Mouse (Mus musculus): Measurements from ENCODE around the gene Stxbp1.
A peak's percentile ranks its signal among the peaks of the same experiment; 100 is the strongest.

Gene Stxbp1

DNA sequence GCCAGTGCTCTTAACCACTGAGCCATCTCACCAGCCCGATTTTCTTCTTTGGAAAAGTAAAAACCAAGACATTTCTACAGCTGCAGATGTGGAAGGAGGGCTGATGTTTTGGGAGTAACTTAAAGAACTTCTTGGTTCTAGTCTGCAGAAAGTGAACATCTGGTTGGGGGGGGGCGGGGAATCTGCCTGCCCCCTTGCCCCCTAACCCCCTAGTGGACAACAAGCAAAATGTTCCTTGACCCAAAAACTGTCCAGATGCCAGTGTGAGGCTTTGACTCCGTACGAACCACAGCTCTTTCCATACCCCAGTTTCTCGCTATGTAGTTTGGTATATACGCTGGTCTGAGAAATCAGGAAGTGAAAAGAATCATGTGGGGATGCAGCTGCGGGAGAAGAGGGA lies 96.8 kb downstream of the Stxbp1 start:
- no peak for DNase-seq

DNA sequence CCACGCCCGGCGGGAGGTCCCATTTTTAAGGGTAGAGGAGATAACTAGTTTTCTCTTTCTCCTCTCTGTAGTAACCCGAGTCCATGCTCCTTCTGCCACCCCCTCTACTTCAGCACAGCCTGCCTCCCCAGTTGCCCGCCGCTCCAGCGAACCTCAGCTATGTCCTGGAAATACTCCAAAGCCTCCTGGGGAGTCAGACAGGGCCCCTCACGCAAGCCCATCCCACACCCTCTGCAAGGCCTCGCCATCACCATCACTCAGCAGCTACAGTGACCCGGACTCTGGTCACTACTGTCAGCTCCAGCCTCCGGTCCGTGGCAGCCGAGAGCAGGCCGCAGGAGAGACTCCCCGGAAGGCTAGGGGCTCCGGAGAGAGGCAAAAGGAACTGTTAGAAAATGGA lies 98.0 kb downstream of the Stxbp1 start:
- no peak for DNase-seq

DNA sequence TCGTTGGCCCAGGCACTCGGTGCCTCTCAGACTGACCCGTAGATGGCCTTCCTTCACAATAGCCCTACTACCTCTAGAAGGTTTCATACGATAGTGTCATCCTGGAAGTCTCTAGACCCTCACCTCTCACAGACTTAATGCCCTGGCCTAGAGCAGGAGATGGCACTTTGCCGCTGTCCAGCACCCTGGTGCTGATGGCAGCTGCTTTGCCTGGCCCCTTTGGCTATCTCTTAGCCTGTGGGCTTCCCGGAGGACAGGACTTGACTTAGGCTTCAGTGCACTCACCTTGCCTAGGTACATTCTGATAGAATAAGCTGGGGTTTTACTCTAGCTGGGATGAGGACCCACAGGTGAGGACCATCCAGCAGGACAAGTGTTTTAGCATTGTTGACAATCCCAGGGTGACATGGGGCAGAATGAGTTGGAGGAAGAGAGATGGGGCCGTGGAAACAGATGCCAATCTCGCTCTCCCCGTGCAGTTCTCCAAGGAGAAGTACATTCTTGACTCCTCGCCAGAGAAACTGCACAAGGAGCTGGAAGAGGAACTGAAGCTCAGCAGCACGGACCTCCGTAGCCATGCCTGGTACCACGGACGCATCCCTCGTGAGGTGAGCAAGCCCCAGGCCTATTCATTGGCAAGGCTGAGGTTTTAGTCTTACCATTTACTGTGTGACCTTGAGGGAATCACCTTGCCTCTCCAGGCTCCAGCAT lies 102.6 kb downstream of the Stxbp1 start:
- DNase-seq, result no peak

DNA sequence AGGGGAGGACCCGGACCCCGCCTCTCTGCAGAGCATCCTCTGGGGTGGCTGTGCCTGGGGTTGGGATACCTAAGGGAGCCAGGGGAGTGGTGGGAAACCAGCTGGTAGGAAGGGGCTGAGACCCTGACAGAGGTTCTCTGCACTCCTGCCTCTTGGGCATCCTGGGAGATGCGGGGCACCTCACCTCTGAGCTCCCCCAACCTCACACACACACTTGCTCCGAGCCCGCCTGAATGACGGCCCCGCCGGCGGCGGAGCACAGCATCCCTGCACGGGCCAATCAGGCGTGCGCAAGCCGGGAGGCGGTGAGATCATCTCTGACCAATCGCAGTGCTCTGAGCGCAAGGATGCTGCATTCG lies 104.9 kb downstream of the Stxbp1 start:
- DNase-seq, result peak; percentile 90

DNA sequence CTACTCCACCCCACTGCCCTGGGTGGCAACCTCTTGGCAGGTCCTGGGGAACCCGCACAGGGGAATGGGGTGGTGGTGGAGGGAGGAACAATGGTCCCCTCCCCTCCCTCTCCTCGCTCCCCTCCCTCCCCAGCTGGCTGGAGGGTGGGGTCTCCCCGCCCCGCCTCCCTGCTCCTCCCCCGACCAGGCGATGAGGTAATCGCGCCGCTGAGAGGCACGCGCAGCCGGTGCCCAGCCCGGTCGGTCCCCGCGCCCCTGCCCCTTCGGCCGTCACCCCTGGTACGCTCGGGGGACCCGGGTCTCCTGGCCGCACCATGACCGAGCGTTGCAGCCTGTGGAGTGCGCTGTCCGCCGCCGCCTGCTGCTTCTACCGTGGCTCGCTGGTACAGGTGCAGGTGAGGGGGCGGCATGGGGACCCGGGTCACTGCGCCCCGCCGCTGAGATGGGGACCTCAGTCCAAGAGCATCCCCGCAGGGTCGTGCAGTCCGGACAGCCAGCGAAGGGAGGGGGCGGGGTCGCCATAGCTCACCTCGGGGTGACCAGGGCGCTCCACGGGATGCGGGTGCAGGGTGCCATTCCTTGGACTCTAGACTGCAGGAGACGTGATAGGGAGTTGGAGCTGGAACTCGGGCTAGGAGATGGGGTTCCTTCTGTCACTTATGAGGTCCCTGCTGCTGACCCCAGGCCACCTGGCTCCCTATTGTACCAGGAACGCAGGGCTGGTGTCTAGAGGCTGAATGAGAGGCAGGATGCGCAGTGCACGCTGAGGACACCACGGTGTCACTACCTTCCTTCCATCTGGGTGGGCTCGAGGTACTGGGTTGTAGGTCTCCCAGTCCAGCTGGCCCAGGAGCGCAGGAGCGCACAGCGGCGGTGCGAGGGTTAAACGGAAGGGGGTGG lies 105.5 kb downstream of the Stxbp1 start:
- DNase-seq, result peak; percentile 74

DNA sequence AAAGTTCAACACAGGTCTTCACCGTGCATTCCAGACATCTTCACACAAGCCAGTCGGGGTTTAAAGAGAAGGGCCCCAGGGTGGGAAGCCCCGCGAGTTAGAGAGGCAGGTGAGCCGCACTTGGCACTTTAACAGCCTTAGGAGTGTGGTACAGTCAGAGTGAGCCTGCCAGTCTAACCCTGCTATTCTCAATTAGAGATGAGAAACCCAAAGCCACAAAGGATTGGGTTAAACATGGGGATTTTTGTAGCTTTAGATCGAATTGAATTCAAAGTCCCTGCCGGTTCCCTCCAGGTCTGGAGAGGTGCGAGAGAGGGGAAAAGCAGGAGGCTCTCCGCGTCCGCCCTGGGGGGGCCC lies 106.2 kb downstream of the Stxbp1 start, which contains the start of gene 6330409D20Rik:
Gene 6330409D20Rik (minus strand): TSS at position 101 of the 357 bp plus-strand sequence.
- DNase-seq, result no peak

DNA sequence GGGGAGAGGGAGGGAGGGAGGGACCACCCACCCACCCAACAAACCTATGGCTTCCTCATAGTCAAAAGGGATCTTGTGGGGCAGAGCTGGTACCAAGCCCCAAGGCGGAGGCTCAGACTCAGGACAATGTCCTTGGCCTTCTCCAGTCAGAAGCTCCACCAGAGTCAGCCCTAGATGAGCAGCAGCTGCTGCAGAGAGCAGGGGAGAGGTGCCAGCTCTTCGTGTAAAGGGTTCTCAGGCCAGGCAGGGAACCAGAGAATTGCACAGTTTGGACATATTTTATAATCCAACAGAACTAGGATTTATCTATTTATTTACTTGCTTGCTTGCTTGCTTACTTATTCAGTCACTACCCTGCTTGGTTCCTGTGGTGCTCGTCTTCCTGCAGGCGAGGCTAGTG lies 107.7 kb downstream of the Stxbp1 start:
- no peak for DNase-seq
